Mouse (Mus musculus) hindbrain, embryonic 15.5 days (tissue): ENCODE results near the gene Clk1. TPM values are rescaled to one million over a fixed set of nuclear protein-coding genes. Genes with fewer than 3 reads are reported as not detected.

ENCODE experiments used
- ATAC-seq: fragments of 200-750 bp; cut with Nextera tagmentation; 2 replicates; pipeline ENCODE4 v1.8.0; 2017; ENCODE audit warnings: low read depth, moderate number of reproducible peaks, moderate TSS enrichment; ENCODE audit not compliant: low FRiP score
- H3K27ac ChIP-seq: fragments of 300-500 bp; sonication (generic); replicated peaks from 2 replicates; pipeline ENCODE4 v1.5.1; 2015; ENCODE audit warnings: mild to moderate bottlenecking, inconsistent platforms
- H3K27me3 ChIP-seq: fragments of 300-500 bp; sonication (generic); 2 replicates; pipeline ENCODE4 v1.6.1; 2015; ENCODE audit warnings: control low read depth, inconsistent platforms
- H3K36me3 ChIP-seq: fragments of 300-500 bp; sonication (generic); 2 replicates; pipeline ENCODE4 v1.6.1; 2015; ENCODE audit warnings: control low read depth, inconsistent platforms
- H3K4me1 ChIP-seq: fragments of 300-500 bp; sonication (generic); replicated peaks from 2 replicates; pipeline ENCODE4 v1.6.1; 2015; ENCODE audit warnings: control low read depth, inconsistent platforms
- H3K4me2 ChIP-seq: fragments of 300-500 bp; sonication (generic); 2 replicates; pipeline ENCODE4 v1.6.1; 2015; ENCODE audit warnings: moderate library complexity, mild to moderate bottlenecking, inconsistent platforms
- H3K4me3 ChIP-seq: fragments of 300-500 bp; sonication (generic); 2 replicates; pipeline ENCODE4 v1.5.1; 2015; ENCODE audit warnings: mild to moderate bottlenecking, inconsistent platforms
- H3K9ac ChIP-seq: fragments of 300-500 bp; sonication (generic); 2 replicates; pipeline ENCODE4 v1.6.1; 2015; ENCODE audit warnings: inconsistent platforms
- H3K9me3 ChIP-seq: fragments of 300-500 bp; sonication (generic); 2 replicates; pipeline ENCODE4 v1.6.1; 2016; ENCODE audit warnings: control low read depth, inconsistent platforms
- WGBS: fragments of 180-500 bp; shearing (Covaris S2); methylation state at CpG from one replicate; pipeline ENCODE4 v1.1.7; 2015; 5-methylcytosine and 5-hydroxymethylcytosine counted together
- polyA plus RNA-seq: library from polyadenylated mRNA; unstranded; fragments of >200 nt; fragmentation: Nextera tagmentation; extraction: Ambion mirVana; gene quantifications from 2 replicates; pipeline ENCODE4 v1.2.1, GENCODE M21; 2015

The Clk1 gene
- polyA plus RNA-seq, 1 experiment from 2014 or later: 145 TPM

DNA sequence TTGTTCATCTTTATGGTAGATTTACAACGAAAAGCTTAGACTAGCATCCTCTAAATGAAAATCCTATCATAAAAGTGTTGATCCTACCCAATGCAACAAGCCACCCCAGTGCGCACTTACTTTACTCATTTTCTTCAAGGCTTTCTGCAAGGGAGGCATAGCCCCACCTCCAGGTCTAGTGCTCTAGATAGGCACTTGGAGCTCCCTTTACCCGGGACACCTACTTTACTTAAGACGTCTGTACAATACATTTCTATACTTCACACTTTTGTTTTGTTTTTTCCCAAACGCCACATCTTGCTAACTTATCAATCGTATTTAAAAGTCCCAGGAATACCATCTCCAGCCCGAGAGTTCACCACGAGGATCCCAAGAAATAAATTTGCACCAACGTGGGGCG is 20.8 kb upstream of the Clk1 start:
- peak overlapping the region; percentile 70 for H3K9ac ChIP-seq
- H3K4me3 ChIP-seq: peak overlapping the region; percentile 72
- no peaks in the 10 kb centered on the region for H3K27me3 ChIP-seq
- 14% methylated on average over 10 of the region's 10 CpGs for WGBS
- peaks cover 25% of the 10 kb centered on the region for H3K4me1 ChIP-seq
- H3K9me3 ChIP-seq: no peaks in the 10 kb centered on the region
- peak overlapping the region; percentile 88 for H3K27ac ChIP-seq
- ATAC-seq: no peak
- peak overlapping the region; percentile 84 for H3K4me2 ChIP-seq
- H3K36me3 ChIP-seq: peaks cover 26% of the 10 kb centered on the region

DNA sequence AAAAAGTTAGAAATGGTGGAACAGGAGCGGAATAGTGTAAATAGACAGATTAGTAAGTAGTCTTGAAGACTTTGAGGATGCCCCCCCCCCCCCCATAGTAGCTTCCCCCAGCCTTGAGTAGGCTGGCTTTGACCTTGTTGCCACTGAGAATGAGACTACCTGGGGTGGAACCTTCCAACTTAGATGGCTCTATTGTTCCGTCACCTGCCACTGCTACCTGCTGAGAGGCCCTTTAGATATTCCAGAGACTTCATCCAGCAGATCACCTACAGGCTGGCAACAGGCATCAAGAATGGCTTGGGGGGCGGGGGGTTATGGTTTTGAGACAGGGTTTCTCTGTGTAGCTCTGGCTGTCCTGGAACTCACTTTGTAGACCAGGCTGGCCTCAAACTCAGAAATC is 685 bp upstream of the Clk1 start:
- no peaks in the 10 kb centered on the region for H3K9me3 ChIP-seq
- peak overlapping the region; percentile 99; the same call in 1 of the 2 replicates for H3K27ac ChIP-seq
- H3K9ac ChIP-seq: no peak overlapping the region
- H3K4me2 ChIP-seq: peak overlapping the region; percentile 50; the same call in 1 of the 2 replicates
- H3K27me3 ChIP-seq: no peaks in the 10 kb centered on the region
- H3K4me3 ChIP-seq: no peak overlapping the region
- peaks cover 10% of the 10 kb centered on the region for H3K36me3 ChIP-seq
- 80% methylated on average over 3 of the region's 3 CpGs for WGBS
- no peak for ATAC-seq
- peaks cover 22% of the 10 kb centered on the region for H3K4me1 ChIP-seq

DNA sequence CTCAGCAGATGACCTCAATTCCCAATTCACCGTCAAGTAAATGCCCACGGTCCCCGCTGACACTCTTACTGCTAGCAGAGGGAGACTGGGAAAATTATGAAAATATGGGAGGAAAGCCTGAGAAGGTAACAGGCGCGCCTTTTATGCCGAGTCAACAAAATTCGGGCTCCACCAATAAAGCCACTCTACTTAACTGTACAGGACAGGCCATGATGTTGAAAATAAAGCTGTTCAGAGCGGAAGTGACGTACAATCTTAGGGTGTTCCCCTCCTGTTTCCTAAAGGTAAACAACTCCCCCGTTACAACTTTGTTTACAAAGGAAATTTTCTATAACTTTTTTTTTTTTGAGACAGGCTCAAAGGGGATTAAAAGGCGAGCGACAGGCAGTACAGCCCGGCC is 987 bp downstream of the Clk1 start:
- WGBS: 9% methylated on average over 13 of the region's 13 CpGs
- peak overlapping the region; percentile 69 for H3K4me2 ChIP-seq
- peaks cover 22% of the 10 kb centered on the region for H3K4me1 ChIP-seq
- H3K4me3 ChIP-seq: peak overlapping the region; percentile 90
- no peaks in the 10 kb centered on the region for H3K9me3 ChIP-seq
- peaks cover 27% of the 10 kb centered on the region for H3K36me3 ChIP-seq
- peak overlapping the region; percentile 99 for H3K9ac ChIP-seq
- no peaks in the 10 kb centered on the region for H3K27me3 ChIP-seq
- H3K27ac ChIP-seq: peak overlapping the region; percentile 99
- ATAC-seq: no peak; the same call in 1 of the 2 replicates

DNA sequence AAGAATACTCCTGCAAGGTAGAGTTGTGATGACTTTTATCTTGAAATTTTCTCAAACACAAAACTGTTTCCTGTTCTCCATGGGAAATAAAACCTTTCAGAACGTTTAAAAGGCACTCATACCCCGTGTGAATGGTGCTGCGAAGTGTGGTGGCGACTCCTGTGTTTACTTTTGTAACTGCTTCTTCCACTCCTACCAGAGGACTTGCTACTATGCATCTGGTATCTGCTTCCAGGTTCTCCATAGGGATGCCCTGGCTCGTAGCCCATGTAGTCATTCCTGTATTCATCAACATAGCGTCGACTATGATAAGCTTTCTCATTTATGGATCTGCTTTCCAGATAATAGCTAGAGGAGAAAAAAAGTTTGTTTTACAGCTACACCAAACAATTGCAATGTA is 2.9 kb downstream of the Clk1 start:
- 61% methylated on average over 7 of the region's 7 CpGs for WGBS
- Histone ChIP-seq H3K4me1 (peaks cover 22% of the 10 kb centered on the region), H3K9me3 (no peaks in the 10 kb centered on the region), H3K36me3 (peaks cover 44% of the 10 kb centered on the region), H3K27ac (no peak overlapping the region), H3K27me3 (no peaks in the 10 kb centered on the region), H3K4me2 (peak overlapping the region; percentile 21; the same call in 1 of the 2 replicates), H3K9ac (no peak overlapping the region), H3K4me3 (no peak overlapping the region)
- ATAC-seq: no peak

DNA sequence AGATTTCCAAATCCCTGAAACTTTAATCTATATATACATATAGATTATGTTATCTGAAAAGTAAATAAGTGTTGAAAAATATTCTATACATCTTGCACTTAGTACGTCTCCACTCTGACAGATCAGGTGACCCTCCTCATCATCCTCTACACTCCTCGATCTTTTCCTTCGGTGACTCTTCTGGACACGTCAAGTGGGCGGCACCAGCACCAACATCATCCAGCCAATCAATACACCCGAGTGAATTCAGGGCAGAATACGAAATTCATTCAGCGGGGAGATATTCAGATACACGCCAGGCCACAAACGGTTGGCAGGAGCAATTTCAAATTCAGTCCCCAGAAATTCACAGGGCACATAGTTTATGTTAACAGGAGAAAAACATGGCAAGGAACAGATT is 3.8 kb downstream of the Clk1 start:
- ATAC-seq: no peak
- H3K9me3 ChIP-seq: no peaks in the 10 kb centered on the region
- no peak overlapping the region for H3K4me2 ChIP-seq
- H3K4me3 ChIP-seq: no peak overlapping the region
- no peak overlapping the region for H3K9ac ChIP-seq
- H3K27ac ChIP-seq: no peak overlapping the region
- no peaks in the 10 kb centered on the region for H3K27me3 ChIP-seq
- peaks cover 22% of the 10 kb centered on the region for H3K4me1 ChIP-seq
- H3K36me3 ChIP-seq: peaks cover 53% of the 10 kb centered on the region
- WGBS: 85% methylated on average over 10 of the region's 10 CpGs

DNA sequence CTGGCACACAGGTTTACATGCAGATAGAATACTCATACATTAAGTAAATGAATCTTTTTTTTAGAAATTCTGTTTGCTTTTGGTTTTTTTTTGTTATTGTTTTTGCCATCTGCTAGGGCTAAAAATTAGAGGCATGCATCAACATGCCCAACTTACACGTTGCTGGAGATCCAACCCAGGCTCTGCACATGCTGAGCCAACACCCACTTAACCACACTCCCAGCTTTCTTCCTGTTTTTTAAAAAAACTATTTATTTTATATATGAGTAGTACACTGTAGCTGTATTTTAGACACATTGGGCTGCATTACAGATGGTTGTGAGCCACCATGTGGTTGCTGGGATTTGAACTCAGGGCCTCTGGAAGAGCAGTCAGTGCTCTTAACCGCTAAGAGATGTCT is 7.8 kb downstream of the Clk1 start:
- no peaks in the 10 kb centered on the region for H3K9me3 ChIP-seq
- WGBS: 86% methylated on average over 2 of the region's 2 CpGs
- H3K27ac ChIP-seq: no peak overlapping the region
- peaks cover 82% of the 10 kb centered on the region for H3K36me3 ChIP-seq
- no peak for ATAC-seq
- no peak overlapping the region for H3K4me2 ChIP-seq
- no peak overlapping the region for H3K4me3 ChIP-seq
- H3K9ac ChIP-seq: no peak overlapping the region
- H3K4me1 ChIP-seq: peaks cover 3% of the 10 kb centered on the region
- no peaks in the 10 kb centered on the region for H3K27me3 ChIP-seq

DNA sequence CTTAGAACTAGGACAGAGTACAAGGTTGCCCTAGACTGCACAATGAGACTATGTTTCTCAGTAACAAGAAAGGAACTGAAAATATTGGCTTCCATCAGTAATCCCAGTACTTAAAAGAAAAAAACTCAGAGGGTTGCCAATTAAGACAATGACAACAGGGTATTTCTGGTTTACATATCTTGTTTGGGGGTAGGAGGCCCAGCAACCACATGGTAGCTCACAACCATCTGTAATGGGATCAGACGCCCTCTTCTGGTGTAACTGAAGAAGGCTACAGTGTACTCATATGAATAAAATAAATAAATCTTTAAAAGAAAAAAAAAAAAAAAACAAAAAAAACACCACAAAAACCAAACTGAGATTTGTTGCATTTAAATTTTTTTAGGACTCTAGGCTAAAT is 8.4 kb downstream of the Clk1 start:
- Histone ChIP-seq H3K36me3 (peaks cover 86% of the 10 kb centered on the region), H3K27ac (no peak overlapping the region), H3K9me3 (no peaks in the 10 kb centered on the region), H3K4me2 (no peak overlapping the region), H3K4me3 (no peak overlapping the region), H3K27me3 (no peaks in the 10 kb centered on the region), H3K4me1 (no peaks in the 10 kb centered on the region; the same call in 1 of the 2 replicates), H3K9ac (no peak overlapping the region)
- WGBS: 10% methylated on average over 1 of the region's 1 CpGs
- no peak for ATAC-seq

DNA sequence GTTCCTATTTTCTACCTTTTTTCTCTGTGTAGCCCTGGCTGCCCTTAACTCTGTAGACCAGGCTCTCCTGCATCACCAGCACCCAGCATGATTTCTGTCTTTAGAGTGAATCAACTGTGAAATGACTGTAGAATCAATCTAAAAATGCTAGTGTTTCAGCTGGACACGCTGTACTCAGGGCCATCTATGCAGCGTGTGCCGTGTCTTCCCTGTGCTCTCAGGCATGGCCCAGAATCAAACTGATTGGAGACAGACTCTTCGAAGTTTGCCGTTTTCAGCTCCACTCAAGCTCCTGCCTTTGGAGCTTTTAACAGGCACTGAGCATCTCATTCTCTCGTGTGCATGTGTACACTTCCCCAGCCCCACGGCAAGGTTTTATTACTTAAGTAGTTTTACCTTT is 13.1 kb downstream of the Clk1 start:
- H3K4me2 ChIP-seq: no peak overlapping the region
- H3K27ac ChIP-seq: no peak overlapping the region
- H3K36me3 ChIP-seq: peaks cover 77% of the 10 kb centered on the region
- no peak for ATAC-seq
- no peak overlapping the region for H3K4me3 ChIP-seq
- H3K9ac ChIP-seq: no peak overlapping the region
- 91% methylated on average over 7 of the region's 7 CpGs for WGBS
- H3K9me3 ChIP-seq: no peaks in the 10 kb centered on the region
- no peaks in the 10 kb centered on the region for H3K4me1 ChIP-seq
- H3K27me3 ChIP-seq: no peaks in the 10 kb centered on the region

DNA sequence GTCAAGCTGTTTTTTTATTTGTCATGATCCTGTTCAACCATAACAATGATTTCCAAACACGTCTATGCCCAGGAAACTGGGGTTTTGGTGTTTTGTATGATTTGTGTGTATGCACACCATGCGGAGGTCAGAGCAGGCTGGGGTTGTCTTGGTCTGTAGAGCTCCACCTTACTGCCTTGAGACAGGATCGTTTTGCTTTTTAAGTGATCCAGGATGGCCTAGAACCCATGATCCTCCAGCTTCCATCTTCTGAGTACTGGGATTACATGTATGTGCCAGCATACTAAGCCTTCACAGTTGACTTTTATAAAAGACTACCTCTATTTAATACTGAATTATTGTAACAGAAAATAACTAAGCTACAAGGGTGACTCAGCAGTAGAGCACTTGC is 13.7 kb downstream of the Clk1 start:
- no peak overlapping the region for H3K4me3 ChIP-seq
- H3K9ac ChIP-seq: no peak overlapping the region
- H3K27me3 ChIP-seq: no peaks in the 10 kb centered on the region
- H3K9me3 ChIP-seq: no peaks in the 10 kb centered on the region
- H3K27ac ChIP-seq: no peak overlapping the region
- no peak for ATAC-seq
- WGBS: 81% methylated on average over 3 of the region's 3 CpGs
- H3K4me2 ChIP-seq: no peak overlapping the region
- peaks cover 76% of the 10 kb centered on the region for H3K36me3 ChIP-seq
- no peaks in the 10 kb centered on the region for H3K4me1 ChIP-seq

DNA sequence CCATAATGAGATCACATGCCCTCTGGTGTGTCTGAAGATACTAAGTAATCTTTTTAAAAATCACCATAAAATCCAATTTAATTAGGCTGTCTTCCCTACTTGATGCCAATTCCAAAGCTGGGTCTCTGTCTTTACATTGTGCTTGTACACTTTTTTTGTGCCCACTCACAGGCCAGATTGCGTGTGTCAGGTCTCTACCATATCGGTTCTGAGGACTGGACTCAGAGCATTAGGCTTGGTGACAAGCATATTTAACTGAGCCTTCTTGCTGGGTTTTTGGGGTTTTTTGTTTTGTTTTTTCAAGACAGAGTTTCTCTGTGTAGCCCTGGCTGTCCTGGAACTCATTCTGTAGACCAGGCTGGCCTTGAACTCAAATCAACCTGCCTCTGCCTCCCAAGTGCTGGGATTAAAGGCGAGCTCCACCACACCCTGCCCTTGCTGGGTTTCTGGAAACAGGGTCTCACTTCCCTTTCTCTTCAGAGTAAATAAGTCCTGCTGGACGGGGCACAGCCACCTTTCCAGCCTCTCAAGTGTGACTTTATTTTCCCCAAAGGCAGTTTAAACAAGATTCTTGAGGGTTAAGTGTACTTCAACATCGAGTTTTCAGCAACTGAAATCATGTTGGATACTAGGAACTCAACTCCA is 14.2 kb downstream of the Clk1 start:
- 79% methylated on average over 5 of the region's 5 CpGs for WGBS
- ATAC-seq: no peak
- H3K27me3 ChIP-seq: no peaks in the 10 kb centered on the region
- no peaks in the 10 kb centered on the region for H3K9me3 ChIP-seq
- no peak overlapping the region for H3K4me3 ChIP-seq
- H3K9ac ChIP-seq: no peak overlapping the region
- H3K36me3 ChIP-seq: peaks cover 73% of the 10 kb centered on the region
- no peak overlapping the region for H3K27ac ChIP-seq
- H3K4me1 ChIP-seq: no peaks in the 10 kb centered on the region
- no peak overlapping the region for H3K4me2 ChIP-seq

DNA sequence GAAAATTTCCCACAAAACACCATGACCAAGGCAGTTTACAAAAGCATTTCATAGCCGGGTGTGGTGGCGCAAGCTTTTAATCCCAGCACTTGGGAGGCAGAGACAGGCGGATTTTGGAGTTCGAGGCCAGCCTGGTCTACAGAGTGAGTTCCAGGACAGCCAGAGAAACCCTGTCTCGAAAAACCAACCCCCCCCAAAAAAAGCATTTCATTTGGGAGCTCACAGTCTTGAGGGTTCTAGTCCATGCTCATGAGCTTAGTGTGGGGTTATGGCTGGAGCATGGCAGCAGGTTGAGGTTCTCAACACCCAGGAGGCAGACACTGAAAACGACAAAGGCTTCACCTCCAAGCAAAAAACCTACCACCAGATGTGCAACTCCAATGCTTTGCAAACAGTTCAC is 15.7 kb downstream of the Clk1 start:
- H3K9ac ChIP-seq: no peak overlapping the region
- no peak overlapping the region for H3K27ac ChIP-seq
- H3K4me2 ChIP-seq: no peak overlapping the region
- H3K27me3 ChIP-seq: no peaks in the 10 kb centered on the region
- peaks cover 71% of the 10 kb centered on the region for H3K36me3 ChIP-seq
- no peaks in the 10 kb centered on the region for H3K9me3 ChIP-seq
- 91% methylated on average over 6 of the region's 6 CpGs for WGBS
- H3K4me3 ChIP-seq: no peak overlapping the region
- H3K4me1 ChIP-seq: no peaks in the 10 kb centered on the region
- ATAC-seq: no peak

DNA sequence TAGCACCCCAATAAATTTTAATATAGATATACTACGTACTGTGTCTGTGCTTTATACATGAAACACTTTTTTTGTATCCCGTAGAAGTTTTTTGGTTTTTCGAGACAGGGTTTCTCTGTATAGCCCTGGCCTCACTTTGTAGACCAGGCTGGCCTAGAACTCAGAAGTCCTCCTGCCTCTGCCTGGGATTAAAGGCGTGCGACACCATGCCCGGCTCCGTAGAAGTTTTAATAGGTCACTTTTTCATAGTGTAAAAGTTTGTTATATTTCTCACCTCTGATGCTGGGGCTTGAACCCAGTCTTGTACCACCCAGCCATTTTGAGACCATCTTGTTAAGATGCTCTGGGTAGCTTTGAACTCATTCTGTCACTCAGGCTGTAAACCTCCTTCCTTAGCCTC is 16.5 kb downstream of the Clk1 start:
- no peaks in the 10 kb centered on the region for H3K9me3 ChIP-seq
- H3K9ac ChIP-seq: no peak overlapping the region
- no peak overlapping the region for H3K4me3 ChIP-seq
- H3K4me2 ChIP-seq: no peak overlapping the region
- H3K36me3 ChIP-seq: peaks cover 72% of the 10 kb centered on the region
- ATAC-seq: no peak
- no peaks in the 10 kb centered on the region for H3K4me1 ChIP-seq
- H3K27ac ChIP-seq: no peak overlapping the region
- 95% methylated on average over 7 of the region's 7 CpGs for WGBS
- H3K27me3 ChIP-seq: no peaks in the 10 kb centered on the region

DNA sequence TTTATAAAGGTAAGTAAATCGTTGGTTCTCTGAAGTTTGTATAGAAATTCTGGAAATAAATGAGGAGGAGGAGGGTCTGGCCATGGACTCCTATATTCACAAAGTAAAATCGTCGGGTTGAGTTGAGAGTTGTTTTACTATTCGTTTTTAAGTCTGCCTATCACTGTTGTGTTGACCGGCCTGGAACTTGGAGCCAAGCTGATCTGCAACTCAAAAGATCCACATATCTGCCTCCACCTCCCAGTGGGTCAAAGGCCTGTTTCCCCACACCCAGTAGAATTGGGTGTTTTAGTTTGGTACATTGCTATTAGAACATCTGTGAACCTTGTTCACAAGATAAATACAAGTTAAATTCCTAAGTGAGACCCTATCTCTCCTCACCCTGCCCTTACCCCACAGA is 20.1 kb downstream of the Clk1 start:
- no peaks in the 10 kb centered on the region for H3K4me1 ChIP-seq
- no peak for ATAC-seq
- H3K36me3 ChIP-seq: peaks cover 78% of the 10 kb centered on the region
- no peak overlapping the region for H3K4me2 ChIP-seq
- H3K27me3 ChIP-seq: no peaks in the 10 kb centered on the region
- H3K9me3 ChIP-seq: no peaks in the 10 kb centered on the region
- 94% methylated on average over 5 of the region's 5 CpGs for WGBS
- H3K9ac ChIP-seq: no peak overlapping the region
- no peak overlapping the region for H3K4me3 ChIP-seq
- no peak overlapping the region for H3K27ac ChIP-seq
